Mouse (Mus musculus) ES-Bruce4 (cell line): ENCODE data around the gene Ep300. TPM values are rescaled to one million over a fixed set of nuclear protein-coding genes. Genes with fewer than 3 reads are reported as not detected.
A peak's percentile ranks its signal among the peaks of the same experiment; 100 is the strongest.

ENCODE experiments used
- H3K27ac ChIP-seq: 2 replicates; pipeline ENCODE4 v1.5.1; 2012; ENCODE audit warnings: low read length, inconsistent platforms; ENCODE audit not compliant: insufficient read depth
- H3K27me3 ChIP-seq: 2 replicates; pipeline ENCODE4 v1.6.1; 2012; ENCODE audit warnings: mild to moderate bottlenecking, low read length, inconsistent platforms; ENCODE audit not compliant: control insufficient read depth, poor library complexity, insufficient read depth, severe bottlenecking
- H3K36me3 ChIP-seq: 2 replicates; pipeline ENCODE4 v1.6.1; 2012; ENCODE audit warnings: inconsistent platforms, mild to moderate bottlenecking, low read length, moderate library complexity; ENCODE audit not compliant: control insufficient read depth, poor library complexity, insufficient read depth, severe bottlenecking
- H3K4me1 ChIP-seq: one replicate; pipeline ENCODE4 v1.8.1; 2011; ENCODE audit warnings: low read length; ENCODE audit not compliant: control insufficient read depth, insufficient read depth
- H3K4me3 ChIP-seq: 2 replicates; pipeline ENCODE4 v1.5.1; 2011; ENCODE audit warnings: low read depth, mild to moderate bottlenecking, low read length
- H3K9ac ChIP-seq: 2 replicates; pipeline ENCODE4 v1.6.1; 2012; ENCODE audit warnings: low read depth, mild to moderate bottlenecking, inconsistent platforms; ENCODE audit not compliant: poor library complexity, severe bottlenecking
- H3K9me3 ChIP-seq: replicated peaks from 2 replicates; pipeline ENCODE4 v1.6.1; 2012; ENCODE audit warnings: mild to moderate bottlenecking, low read length, inconsistent platforms; ENCODE audit not compliant: control insufficient read depth, poor library complexity, insufficient read depth, severe bottlenecking
- CTCF ChIP-seq: IDR thresholded peaks from one replicate; pipeline ENCODE4 v1.8.1; 2011; ENCODE audit warnings: low read depth, low read length
- EP300 ChIP-seq: IDR thresholded peaks from 2 replicates; pipeline ENCODE4 v1.6.1; 2011; ENCODE audit warnings: low read depth, low read length; ENCODE audit not compliant: insufficient read depth
- POLR2A ChIP-seq: IDR thresholded peaks from one replicate; pipeline ENCODE4 v1.8.1; 2011; ENCODE audit warnings: low read length; ENCODE audit not compliant: insufficient read depth
- polyA plus RNA-seq: library from polyadenylated mRNA; stranded (reverse); fragments of >200 nt; gene quantifications from 2 replicates; pipeline ENCODE4 v1.2.4, GENCODE M21; 2011; ENCODE audit warnings: low read depth; ENCODE audit not compliant: missing spikeins, insufficient read depth, insufficient read length

The Ep300 gene
- polyA plus RNA-seq, 1 experiment = 122 TPM

DNA sequence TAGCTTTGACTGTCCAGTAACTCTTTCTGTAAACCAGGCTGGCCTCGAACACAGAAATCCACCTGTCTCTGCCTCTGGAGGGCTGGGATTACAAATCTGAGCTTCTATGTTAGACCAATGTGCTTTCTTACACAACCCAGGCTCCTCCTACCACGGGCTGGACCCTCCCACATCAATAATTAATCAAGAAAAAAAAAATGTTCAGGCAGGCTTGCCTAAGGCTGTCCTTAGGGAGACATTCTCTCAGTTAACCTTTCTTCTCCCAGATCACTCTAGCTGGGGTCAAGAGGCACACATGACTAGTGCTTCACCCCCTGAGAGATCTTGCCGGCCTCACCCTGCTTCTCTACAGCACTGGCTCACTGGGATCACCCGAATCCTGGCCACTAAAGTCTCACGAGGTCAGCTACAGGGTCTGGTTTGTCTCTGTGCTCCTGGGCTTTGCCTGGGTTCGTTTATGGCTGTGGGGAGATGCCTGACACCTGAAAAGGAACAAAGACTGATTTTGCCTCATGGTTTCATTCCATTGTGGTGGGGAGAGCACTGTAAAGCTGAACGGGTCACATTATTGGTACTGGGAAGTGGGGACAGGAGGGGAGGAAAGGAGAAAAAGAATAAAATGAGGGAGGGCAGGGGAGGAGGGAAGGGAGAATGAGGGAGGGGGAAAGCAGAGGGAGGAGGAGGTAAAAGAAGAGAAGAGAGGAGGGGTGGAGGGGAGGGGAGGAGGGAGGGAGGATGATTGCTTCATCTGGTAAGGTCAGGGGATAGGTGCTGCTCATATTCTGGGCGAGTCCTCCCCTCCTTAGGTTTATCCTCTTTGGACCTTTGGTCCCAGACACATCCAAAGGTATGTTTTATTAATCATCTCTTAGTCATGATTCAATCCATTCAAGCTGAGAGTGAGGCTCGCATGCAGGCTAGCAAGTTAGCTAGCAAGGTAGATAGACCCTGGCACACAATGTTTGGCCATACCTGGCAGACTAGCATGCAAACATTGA is 22.4 kb upstream of the Ep300 start:
- no peaks in the 10 kb centered on the region for H3K27me3 ChIP-seq
- no peaks in the 10 kb centered on the region for H3K36me3 ChIP-seq
- no peak overlapping the region for H3K4me3 ChIP-seq
- no peaks in the 10 kb centered on the region for H3K9me3 ChIP-seq
- H3K4me1 ChIP-seq = no peaks in the 10 kb centered on the region
- H3K27ac ChIP-seq = no peak overlapping the region
- no peak overlapping the region for H3K9ac ChIP-seq
- TF ChIP-seq POLR2A (no peak), CTCF (no peak), EP300 (no peak)

DNA sequence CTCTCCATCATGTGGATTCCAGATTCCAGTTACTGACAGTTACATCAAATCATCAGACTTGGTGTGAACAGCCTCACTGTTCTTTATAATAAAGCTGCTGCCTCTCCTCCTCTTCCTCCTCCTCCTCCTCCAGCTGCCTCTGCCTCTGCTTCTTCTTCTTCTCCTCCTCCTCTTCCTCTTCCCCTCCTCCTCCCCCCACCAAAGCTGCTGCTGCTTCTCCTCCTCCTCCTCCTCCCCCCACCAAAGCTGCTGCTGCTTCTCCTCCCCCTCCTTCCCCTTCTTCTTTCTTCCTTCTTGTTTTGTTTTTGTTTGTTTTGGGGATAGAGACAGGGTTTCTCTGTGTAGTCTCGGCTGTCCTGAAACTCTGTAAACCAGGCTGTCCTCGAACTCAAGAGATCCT is 17.1 kb upstream of the Ep300 start:
- Histone ChIP-seq H3K36me3 (no peaks in the 10 kb centered on the region), H3K9ac (no peak overlapping the region), H3K4me3 (no peak overlapping the region), H3K27ac (no peak overlapping the region), H3K4me1 (no peaks in the 10 kb centered on the region), H3K27me3 (no peaks in the 10 kb centered on the region), H3K9me3 (no peaks in the 10 kb centered on the region)
- TF ChIP-seq POLR2A (no peak), CTCF (no peak), EP300 (no peak)

DNA sequence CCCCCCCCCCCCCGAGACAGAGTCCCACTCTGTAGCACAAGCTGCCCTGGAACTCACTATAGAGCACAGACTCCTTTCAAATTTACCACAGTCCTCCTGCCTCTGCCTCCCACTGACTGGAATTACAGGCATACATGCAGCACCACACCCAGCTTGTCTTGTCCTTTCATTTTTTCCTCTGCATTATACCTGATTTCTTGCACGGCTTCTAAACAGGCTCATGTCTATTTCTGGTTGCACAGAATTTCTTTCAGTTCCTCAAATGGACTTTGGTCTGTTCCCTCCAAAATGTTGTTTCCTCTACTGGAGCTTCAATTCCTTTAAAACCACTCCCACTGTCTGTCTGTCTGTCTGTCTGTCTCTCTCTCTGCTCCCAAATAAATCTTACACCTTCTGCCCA is 16.6 kb upstream of the Ep300 start:
- Histone ChIP-seq H3K36me3 (no peaks in the 10 kb centered on the region), H3K27me3 (no peaks in the 10 kb centered on the region), H3K4me1 (no peaks in the 10 kb centered on the region), H3K9ac (no peak overlapping the region), H3K9me3 (no peaks in the 10 kb centered on the region), H3K4me3 (no peak overlapping the region), H3K27ac (no peak overlapping the region)
- TF ChIP-seq POLR2A (no peak), CTCF (no peak), EP300 (no peak)

DNA sequence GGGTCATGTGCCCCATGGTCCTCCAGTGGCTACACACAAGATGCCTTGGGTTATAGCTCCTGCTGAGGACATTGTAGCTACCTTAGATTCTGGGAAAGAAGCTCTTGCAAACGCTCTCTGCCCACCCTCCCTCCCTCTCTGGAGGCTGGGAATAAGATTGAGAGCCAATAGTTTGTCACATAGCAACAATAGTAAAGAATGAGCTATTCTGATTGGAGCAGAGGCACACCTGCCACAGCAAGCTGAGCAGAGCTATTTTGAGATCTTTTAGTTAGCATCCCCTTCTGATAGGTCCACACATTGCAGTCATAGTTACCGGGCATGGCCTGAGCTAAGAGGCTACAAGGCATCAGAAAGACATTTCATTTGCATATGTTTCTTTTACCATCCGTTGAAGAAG is 8.2 kb upstream of the Ep300 start:
- no peaks in the 10 kb centered on the region for H3K27me3 ChIP-seq
- H3K9ac ChIP-seq = no peak overlapping the region
- H3K27ac ChIP-seq = 0 out of 2 replicates have a peak overlapping the region, but pooled peaks have one; percentile 36
- H3K4me3 ChIP-seq = no peak overlapping the region
- H3K9me3 ChIP-seq = no peaks in the 10 kb centered on the region
- no peaks in the 10 kb centered on the region for H3K36me3 ChIP-seq
- TF ChIP-seq EP300 = no peak
- TF ChIP-seq POLR2A = no peak
- TF ChIP-seq CTCF = no peak
- no peaks in the 10 kb centered on the region for H3K4me1 ChIP-seq

DNA sequence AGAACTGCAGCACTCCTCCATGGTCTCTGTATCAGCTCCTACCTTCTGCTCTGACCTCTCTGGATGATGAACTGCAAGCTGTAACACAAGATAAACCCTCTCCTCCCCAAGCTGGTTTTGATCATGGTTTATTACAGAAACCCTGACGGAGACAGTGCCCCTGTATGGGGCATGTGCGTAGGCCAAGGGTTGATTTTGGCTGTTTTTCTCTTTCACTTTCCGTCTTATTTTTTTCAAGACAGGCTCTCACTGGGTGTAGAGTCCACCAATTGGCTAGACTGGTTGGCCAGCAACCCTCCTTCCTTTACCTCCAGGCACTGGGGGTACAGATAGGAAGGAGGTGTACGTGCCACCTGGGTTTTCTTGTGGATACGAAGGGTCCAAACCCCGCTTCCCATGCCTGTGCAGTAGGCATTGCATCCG is 7.4 kb upstream of the Ep300 start:
- no peak overlapping the region for H3K4me3 ChIP-seq
- no peak overlapping the region for H3K27ac ChIP-seq
- no peaks in the 10 kb centered on the region for H3K4me1 ChIP-seq
- H3K9ac ChIP-seq = no peak overlapping the region
- H3K9me3 ChIP-seq = no peaks in the 10 kb centered on the region
- no peaks in the 10 kb centered on the region for H3K27me3 ChIP-seq
- no peaks in the 10 kb centered on the region for H3K36me3 ChIP-seq
- no peak for TF ChIP-seq EP300
- TF ChIP-seq POLR2A = no peak
- TF ChIP-seq CTCF = no peak

DNA sequence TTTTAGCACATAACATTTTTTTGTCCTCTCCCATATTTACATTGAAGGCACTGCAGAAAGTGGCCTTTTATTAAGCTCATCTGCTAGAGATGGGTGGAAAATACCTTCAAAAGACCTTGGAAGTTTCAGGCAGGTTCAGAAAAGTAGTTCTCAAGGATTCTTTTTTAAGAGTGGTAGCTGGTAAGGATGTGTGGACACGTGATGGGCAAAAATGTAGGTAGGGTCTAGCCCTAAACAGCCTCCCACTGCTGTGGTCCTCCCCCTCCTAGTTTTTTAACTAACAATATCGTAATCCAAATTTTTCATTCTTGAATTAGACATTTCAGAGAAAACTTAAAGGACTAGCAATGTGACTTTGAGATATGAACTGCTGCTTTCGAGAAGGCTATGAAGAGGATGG is 685 bp upstream of the Ep300 start:
- Histone ChIP-seq H3K4me1 (no peaks in the 10 kb centered on the region), H3K9me3 (no peaks in the 10 kb centered on the region), H3K9ac (peak overlapping the region; percentile 80), H3K4me3 (peak overlapping the region; percentile 74), H3K36me3 (peaks cover 15% of the 10 kb centered on the region), H3K27me3 (no peaks in the 10 kb centered on the region), H3K27ac (peak overlapping the region; percentile 55)
- no peak for TF ChIP-seq POLR2A
- TF ChIP-seq CTCF = no peak
- no peak for TF ChIP-seq EP300
